Mouse (Mus musculus) MN1 (cell line): ENCODE results near the gene Ubr3.

Experiments
- DNase-seq: peaks from one replicate; pipeline ENCODE4 v3.0.0-alpha.2; 2016; ENCODE audit warnings: low spot score

Gene Ubr3

DNA sequence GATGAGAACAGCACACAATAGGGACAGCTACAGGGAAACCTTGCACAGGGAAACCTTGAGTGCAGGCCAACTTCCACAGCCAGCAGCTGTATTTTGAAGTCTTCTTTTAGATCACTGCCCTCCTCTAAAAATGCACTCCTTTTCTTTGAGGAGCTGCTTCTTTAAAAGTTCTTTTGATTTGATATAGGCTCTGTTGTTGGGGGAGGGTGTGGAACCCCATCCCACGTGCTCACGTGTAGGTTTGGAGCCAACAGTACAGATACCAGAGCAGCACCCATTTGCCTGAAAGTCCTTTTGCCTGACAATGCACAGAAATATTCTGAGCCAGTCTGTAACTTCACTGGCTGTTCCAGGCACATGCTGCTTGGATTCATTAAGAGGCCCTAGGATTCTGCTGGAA is 134.4 kb downstream of the Ubr3 start:
- DNase-seq: no peak

GRCm38 (mm10) chr2:70034895-70035294 is 137.8 kb downstream of the Ubr3 start:
- no peak for DNase-seq

DNA sequence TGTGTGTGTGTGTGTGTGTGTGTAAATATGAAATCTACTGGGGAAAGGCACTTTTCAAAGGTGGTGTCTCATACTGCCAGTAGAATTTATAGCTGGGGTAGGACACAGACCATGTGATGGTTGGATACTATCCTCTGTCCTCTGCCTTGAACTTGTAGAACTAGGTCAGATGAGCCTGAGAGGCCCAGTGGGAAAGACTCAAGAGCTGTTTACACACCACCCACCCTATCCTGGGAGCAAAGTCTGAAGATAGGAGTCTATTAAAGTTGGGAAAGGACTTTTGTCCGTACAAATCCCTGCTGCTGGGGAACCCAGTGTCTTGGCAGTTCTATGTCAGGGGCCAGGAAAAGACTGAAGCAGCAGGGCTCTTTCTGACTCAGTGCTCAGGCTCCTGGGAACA is 138.3 kb downstream of the Ubr3 start:
- no peak for DNase-seq

DNA sequence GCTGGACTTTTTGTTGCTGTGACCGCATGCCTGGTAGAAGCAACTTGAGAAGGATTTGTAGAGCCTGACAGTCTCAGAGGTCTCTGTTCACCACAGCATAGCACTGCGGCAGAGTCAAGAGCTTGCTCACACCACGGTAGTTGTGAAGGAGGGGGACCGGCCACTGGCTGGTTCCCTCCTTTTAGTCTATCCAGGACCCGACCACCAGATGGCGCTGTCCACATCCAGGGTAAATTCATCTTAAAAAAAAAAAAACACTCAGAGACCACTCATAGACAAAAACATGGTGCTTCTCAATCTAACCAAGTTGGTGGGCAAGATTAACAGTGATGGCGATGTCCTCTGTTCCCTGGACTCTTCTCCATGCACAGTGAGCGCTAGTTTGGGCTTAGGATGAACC is 140.2 kb downstream of the Ubr3 start:
- DNase-seq: no peak

DNA sequence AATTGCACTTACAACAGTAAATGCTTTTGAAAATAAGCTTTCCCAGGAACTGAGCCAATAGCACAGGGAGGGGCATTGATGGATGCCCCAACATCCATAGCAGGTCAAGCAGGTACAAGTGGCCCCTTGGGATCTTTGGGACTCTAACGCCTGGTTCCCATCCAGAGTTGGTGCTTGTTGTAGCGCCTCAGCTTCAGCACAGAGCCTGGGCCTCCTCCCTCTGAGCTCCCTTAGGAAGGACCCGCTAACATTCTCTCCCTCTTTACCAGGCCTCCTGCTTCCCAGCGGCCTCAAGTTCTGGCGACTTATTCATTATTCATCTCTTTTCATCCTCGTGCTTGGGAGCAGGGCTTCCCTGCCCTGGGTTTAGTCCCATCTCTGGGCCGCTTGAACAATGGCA is 141.7 kb downstream of the Ubr3 start, which contains the start of gene Myo3b:
Gene Myo3b (plus strand): TSS at position 375 of the 400 bp plus-strand sequence.
- DNase-seq: no peak

DNA sequence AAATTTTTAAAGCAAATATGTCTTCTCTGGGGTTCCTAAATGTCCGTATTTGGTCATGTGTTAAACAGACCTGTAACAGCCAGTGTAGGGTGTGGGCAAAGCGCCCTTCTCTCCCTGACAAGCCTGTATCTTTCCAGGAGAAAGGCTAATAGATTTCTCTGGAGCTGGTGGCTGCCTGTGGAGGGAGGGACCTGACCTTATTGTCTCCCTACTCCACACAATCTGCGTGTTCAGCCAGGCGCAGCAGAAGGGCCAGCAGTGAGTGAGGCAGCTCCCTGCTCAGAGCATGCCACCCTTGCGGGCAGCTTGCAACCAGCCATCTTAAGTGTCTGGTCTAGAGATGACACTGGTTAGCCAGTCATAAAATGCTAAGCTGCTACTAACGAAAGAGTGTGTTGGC is 147.4 kb downstream of the Ubr3 start:
- DNase-seq: no peak

GRCm38 (mm10) chr2:70047868-70048267 is 150.8 kb downstream of the Ubr3 start:
- DNase-seq: no peak

- DNase-seq: no peak
Observed at GRCm38 (mm10) chr2:70053803-70054202, 156.8 kb downstream of the Ubr3 start.

DNA sequence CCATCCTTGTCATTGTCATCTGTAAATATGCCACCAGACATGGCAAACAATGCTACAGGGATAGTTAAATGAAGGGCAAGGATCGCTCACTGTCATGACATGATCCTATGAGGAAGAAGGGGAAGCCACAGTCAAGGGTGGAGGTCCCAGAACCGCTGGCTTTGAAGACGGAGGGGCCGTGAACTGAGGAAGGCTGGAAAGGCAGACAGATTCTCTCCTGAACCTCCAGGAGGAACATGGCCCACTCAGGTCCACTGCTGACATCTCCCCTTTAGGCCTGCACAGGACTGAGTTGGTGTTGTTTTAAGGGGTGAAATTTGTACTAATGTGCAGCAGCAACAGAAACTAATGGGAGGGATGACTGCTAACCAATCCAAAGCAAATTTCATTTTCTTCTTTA is 161.2 kb downstream of the Ubr3 start:
- DNase-seq: no peak

- DNase-seq: no peak
Observed at GRCm38 (mm10) chr2:70060359-70061345, 163.6 kb downstream of the Ubr3 start.

- DNase-seq: no peak
Observed at GRCm38 (mm10) chr2:70065116-70065515, 168.1 kb downstream of the Ubr3 start.

DNA sequence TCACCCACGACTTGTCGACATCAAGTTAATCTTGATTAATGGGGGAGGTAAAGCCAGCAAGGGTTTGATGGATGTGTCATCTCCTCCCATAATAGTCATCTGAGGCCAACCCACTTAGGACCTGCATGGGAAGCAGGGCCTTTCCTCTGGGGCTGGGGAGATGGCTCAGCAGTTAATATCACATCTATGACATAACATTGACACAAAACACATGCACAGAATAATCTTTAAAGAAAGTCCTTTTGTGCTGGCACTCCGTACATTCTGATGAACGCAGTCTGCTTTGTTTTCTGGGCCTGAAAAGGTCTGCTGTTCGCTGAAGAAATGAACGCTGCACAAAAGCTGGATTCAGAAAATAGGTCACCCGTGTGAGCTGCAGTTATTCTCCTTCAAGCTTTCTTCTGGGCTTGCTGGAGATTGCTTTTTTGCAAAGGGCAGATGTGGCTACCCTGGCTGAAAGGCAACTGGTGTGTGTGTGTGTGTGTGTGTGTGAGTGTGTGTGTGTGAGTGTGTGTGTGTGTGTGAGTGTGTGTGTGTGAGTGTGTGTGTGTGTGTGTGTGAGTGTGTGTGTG is 168.8 kb downstream of the Ubr3 start:
- no peak for DNase-seq

GRCm38 (mm10) chr2:70066338-70067022 is 169.4 kb downstream of the Ubr3 start:
- DNase-seq: no peak

DNA sequence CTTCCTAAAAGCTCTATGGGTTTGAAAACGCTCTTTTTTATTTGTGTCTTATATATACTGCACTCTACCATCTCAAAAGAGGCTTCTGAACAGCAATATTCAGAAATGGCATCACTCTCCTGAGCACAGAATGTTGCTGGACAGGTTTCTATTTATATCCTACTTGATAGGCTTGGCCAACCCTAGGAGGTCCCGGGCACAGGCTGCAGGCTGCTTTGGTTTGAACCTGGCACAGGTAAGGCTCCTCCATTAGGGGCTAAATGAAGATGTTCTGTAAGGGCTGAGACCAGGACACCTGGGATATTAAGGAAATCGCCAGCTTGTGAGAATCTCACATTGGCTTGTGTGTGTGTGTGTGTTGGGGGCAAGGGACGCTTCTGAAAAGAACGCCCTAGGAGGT is 172.8 kb downstream of the Ubr3 start:
- no peak for DNase-seq
